ENCODE assay signal across 9 mouse cellular contexts in genomic region chr10:76964436-76964835, GRCm38 (mm10). TPM values are rescaled to one million over a fixed set of nuclear protein-coding genes. Genes with fewer than 3 reads are reported as not detected.
A peak's percentile ranks its signal among the peaks of the same experiment; 100 is the strongest.
DNase-seq lines count a peak whose midpoint lies in the region; ATAC-seq and TF ChIP-seq lines count a peak whose summit lies in the region.
"Had no signal": no experiment of that assay in that cellular context is flagged by ENCODE, and none has a peak within 500 bp of the region (broad histone marks: within the 10 kb centered on the region; RNA-seq: fewer than 3 reads in every experiment).

No protein-coding gene starts in this region.

- peaks cover 44% of the 10 kb centered on the region for H3K4me1 ChIP-seq in forebrain, embryonic 13.5 days
- peaks cover 44% of the 10 kb centered on the region for H3K4me1 ChIP-seq in kidney, embryonic 15.5 days
- H3K4me1 ChIP-seq in midbrain, embryonic 16.5 days (ENCODE audit: control insufficient read depth, insufficient read depth, low read length): peaks cover 7% of the 10 kb centered on the region
- peaks cover 6% of the 10 kb centered on the region for H3K4me1 ChIP-seq in liver, embryonic 11.5 days (replicated peaks; ENCODE audit: control insufficient read depth, insufficient read depth, low read length)

- H3K9ac ChIP-seq in forebrain, embryonic 13.5 days: peak overlapping the region; percentile 40; the same call in 1 of the 2 replicates
- H3K9ac ChIP-seq in kidney, embryonic 15.5 days: no peak overlapping the region; the same call in 1 of the 2 replicates
- H3K9ac ChIP-seq in midbrain, embryonic 16.5 days (ENCODE audit: low read depth, low read length): peak overlapping the region; percentile 27; the same call in 1 of the 2 replicates
- no peak overlapping the region for H3K9ac ChIP-seq in liver, embryonic 11.5 days (ENCODE audit: low read depth, low read length)

- no peak overlapping the region for H3K4me3 ChIP-seq in forebrain, embryonic 13.5 days
- no peak overlapping the region for H3K4me3 ChIP-seq in kidney, embryonic 15.5 days (replicated peaks)
- H3K4me3 ChIP-seq in midbrain, embryonic 16.5 days (ENCODE audit: low read depth, low read length): no peak overlapping the region
- no peak overlapping the region for H3K4me3 ChIP-seq in left cerebral cortex, adult 2 months
- no peak overlapping the region for H3K4me3 ChIP-seq in liver, embryonic 11.5 days (ENCODE audit: low read depth, low read length)

- peak overlapping the region; percentile 30; the same call in 1 of the 2 replicates for H3K4me2 ChIP-seq in forebrain, embryonic 13.5 days
- H3K4me2 ChIP-seq in kidney, embryonic 15.5 days: peak overlapping the region; percentile 29
- H3K4me2 ChIP-seq in midbrain, embryonic 16.5 days (ENCODE audit: low read length): no peak overlapping the region
- no peak overlapping the region for H3K4me2 ChIP-seq in liver, embryonic 11.5 days

- intact Hi-C loops in left cerebral cortex, adult 2 months (cut with DNase I): no loop called here

- TF ChIP-seq CTCF in left cerebral cortex, adult 2 months (IDR thresholded peaks at IDR 0.05): no peak

- no peaks in the 10 kb centered on the region for H3K27me3 ChIP-seq in forebrain, embryonic 13.5 days
- 0 out of 2 replicates have a peak, but pooled peaks cover 4% of the 10 kb centered on the region for H3K27me3 ChIP-seq in kidney, embryonic 15.5 days
- H3K27me3 ChIP-seq in midbrain, embryonic 16.5 days (ENCODE audit: control insufficient read depth, insufficient read depth, low read depth, low read length): no peaks in the 10 kb centered on the region
- peaks cover 4% of the 10 kb centered on the region; the same call in 1 of the 2 replicates for H3K27me3 ChIP-seq in liver, embryonic 11.5 days (replicated peaks; ENCODE audit: control insufficient read depth, insufficient read depth, low read length)

- no peaks in the 10 kb centered on the region for H3K36me3 ChIP-seq in forebrain, embryonic 13.5 days (ENCODE audit: poor library complexity, severe bottlenecking)
- no peaks in the 10 kb centered on the region for H3K36me3 ChIP-seq in kidney, embryonic 15.5 days
- H3K36me3 ChIP-seq in midbrain, embryonic 16.5 days (ENCODE audit: control insufficient read depth, insufficient read depth, low read length): no peaks in the 10 kb centered on the region
- no peaks in the 10 kb centered on the region for H3K36me3 ChIP-seq in liver, embryonic 11.5 days (ENCODE audit: control insufficient read depth, insufficient read depth, low read length)

- H3K9me3 ChIP-seq in forebrain, embryonic 13.5 days (replicated peaks): no peaks in the 10 kb centered on the region
- no peaks in the 10 kb centered on the region for H3K9me3 ChIP-seq in kidney, embryonic 15.5 days (replicated peaks)
- no peaks in the 10 kb centered on the region for H3K9me3 ChIP-seq in midbrain, embryonic 16.5 days (replicated peaks; ENCODE audit: control insufficient read depth, low read length, poor library complexity, severe bottlenecking)
- no peaks in the 10 kb centered on the region for H3K9me3 ChIP-seq in liver, embryonic 11.5 days (ENCODE audit: control insufficient read depth, low read length)

- peak overlapping the region; percentile 59 for H3K27ac ChIP-seq in forebrain, embryonic 13.5 days
- H3K27ac ChIP-seq in kidney, embryonic 15.5 days: peak overlapping the region; percentile 82
- no peak overlapping the region for H3K27ac ChIP-seq in midbrain, embryonic 16.5 days (ENCODE audit: low read length)
- H3K27ac ChIP-seq in left cerebral cortex, adult 2 months: no peak overlapping the region
- H3K27ac ChIP-seq in liver, embryonic 11.5 days (ENCODE audit: low read depth, low read length): no peak overlapping the region; the same call in 1 of the 2 replicates

- peak; percentile 32 for DNase-seq in embryo, embryonic 11.5 days (ENCODE audit: low read depth, low spot score)
- no peak for DNase-seq in left cerebral cortex, adult 2 months (ENCODE audit: extremely low spot score in 1 of 2, low spot score in 2 of 2)
- DNase-seq in right cerebral cortex, postnatal 10 days (ENCODE audit: low spot score in 2 of 2): no peak
- DNase-seq in liver, embryonic 11.5 days (ENCODE audit: low spot score): no peak
- DNase-seq in thymus, postnatal 0 days (ENCODE audit: low spot score): no peak

- 35% methylated on average over 6 of the region's 6 CpGs for WGBS in forebrain, embryonic 13.5 days
- 0% methylated on average over 6 of the region's 6 CpGs for WGBS in kidney, embryonic 15.5 days
- 23% methylated on average over 6 of the region's 6 CpGs for whole genome bisulfite sequencing in midbrain, embryonic 16.5 days
- WGBS in liver, embryonic 11.5 days: 42% methylated on average over 6 of the region's 6 CpGs

- ATAC-seq in forebrain, embryonic 13.5 days: no peak
- no peak for ATAC-seq in kidney, embryonic 15.5 days (replicated peaks; ENCODE audit: low FRiP score)
- ATAC-seq in midbrain, embryonic 16.5 days: no peak
- no peak for ATAC-seq in liver, embryonic 11.5 days (replicated peaks; ENCODE audit: low FRiP score)
- ATAC-seq: activated CD4-positive, CD25-positive, alpha-beta regulatory T cell, adult 4 months had no signal

RNA-seq across cellular contexts. Expression of gene Pcbp3, which starts 2.7 kb away (rescaled TPM):
- polyA plus RNA-seq in forebrain, embryonic 13.5 days (2015; fragmentation: Nextera tagmentation; extraction: Ambion mirVana): 49.3 and 52.5 TPM in 2 replicates
- 45.4 and 53.0 TPM in 2 replicates for polyA plus RNA-seq in kidney, embryonic 15.5 days (2015; fragmentation: Nextera tagmentation; extraction: Ambion mirVana)
- 68.8 and 78.8 TPM in 2 replicates for polyA plus RNA-seq in midbrain, embryonic 16.5 days (2015; fragmentation: Nextera tagmentation; extraction: Ambion mirVana)
- total RNA-seq in left cerebral cortex, adult 2 months (2021): 10 to 100 TPM; 60.8 to 62.2 TPM
- 9.6 and 10.7 TPM in 2 replicates for polyA plus RNA-seq in liver, embryonic 11.5 days (2014; fragmentation: Nextera tagmentation; extraction: Ambion mirVana)
- 10.3 and 10.5 TPM in 2 replicates for polyA plus RNA-seq in thymus, postnatal 0 days (2015; fragmentation: Nextera tagmentation; extraction: Ambion mirVana)

Comparison
In these comparisons a context has a peak if more than half of its experiments do, and no peak if none do; other contexts are left out.
1. H3K27ac ChIP-seq: peak in forebrain, embryonic 13.5 days (single experiment) and kidney, embryonic 15.5 days (single experiment); none in midbrain, embryonic 16.5 days (single experiment), left cerebral cortex, adult 2 months (single experiment) and liver, embryonic 11.5 days (single experiment).
2. H3K4me2 ChIP-seq: peak in forebrain, embryonic 13.5 days (single experiment) and kidney, embryonic 15.5 days (single experiment); none in midbrain, embryonic 16.5 days (single experiment) and liver, embryonic 11.5 days (single experiment).
3. H3K9ac ChIP-seq: peak in forebrain, embryonic 13.5 days (single experiment) and midbrain, embryonic 16.5 days (single experiment); none in kidney, embryonic 15.5 days (single experiment) and liver, embryonic 11.5 days (single experiment).